Mouse (Mus musculus): ENCODE measurements at regions not wholly inside any gene's neighbourhood (a gene's known extent, or its start where the extent isn't known, plus 50 kb on each side); places are given as distances from the start of the nearest gene placed in this dataset.

DNA sequence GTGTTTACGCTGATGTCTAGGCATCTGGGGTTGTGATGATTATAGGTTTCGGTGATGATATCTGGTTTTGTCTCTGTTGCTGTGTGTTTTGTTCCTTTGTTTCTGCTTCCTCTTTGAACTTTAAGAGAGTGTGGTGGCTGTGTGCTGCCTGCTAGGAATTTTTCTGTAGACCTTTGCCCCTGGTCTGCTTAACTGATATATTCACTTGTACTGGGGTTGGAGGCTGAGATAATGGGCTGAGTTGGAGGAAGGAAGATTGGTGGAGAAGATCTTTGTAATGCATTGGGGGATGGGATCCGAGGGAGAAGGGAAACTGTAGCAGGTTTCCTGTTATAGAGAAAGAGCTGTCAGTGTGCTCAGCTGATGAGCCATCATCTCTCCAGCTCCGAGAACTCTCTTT, 55.8 kb downstream of the Mid1ip1 start:
- DNase-seq (ENCODE audit: low spot score) = no peak
- H3K4me2 ChIP-seq (ENCODE audit: low read length) = no peak overlapping the region
- no peak overlapping the region for H3K27ac ChIP-seq
- no peaks in the 10 kb centered on the region for H3K36me3 ChIP-seq (ENCODE audit: insufficient read depth, low read length)
- ATAC-seq (replicated peaks; ENCODE audit: low FRiP score, low read depth) = no peak
- no peak overlapping the region for H3K9ac ChIP-seq (ENCODE audit: low read depth, low read length)
- TF ChIP-seq CTCF (IDR thresholded peaks at IDR 0.05; ENCODE audit: low read depth) = no peak
- H3K27me3 ChIP-seq (ENCODE audit: insufficient read depth, low read length) = no peaks in the 10 kb centered on the region
- no peaks in the 10 kb centered on the region for H3K9me3 ChIP-seq (replicated peaks; ENCODE audit: low read length)
- H3K4me1 ChIP-seq (replicated peaks; ENCODE audit: insufficient read depth, low read length) = no peaks in the 10 kb centered on the region
- WGBS = 70% methylated on average over 4 of the region's 4 CpGs
- H3K4me3 ChIP-seq (replicated peaks; ENCODE audit: low read depth, low read length) = no peak overlapping the region

DNA sequence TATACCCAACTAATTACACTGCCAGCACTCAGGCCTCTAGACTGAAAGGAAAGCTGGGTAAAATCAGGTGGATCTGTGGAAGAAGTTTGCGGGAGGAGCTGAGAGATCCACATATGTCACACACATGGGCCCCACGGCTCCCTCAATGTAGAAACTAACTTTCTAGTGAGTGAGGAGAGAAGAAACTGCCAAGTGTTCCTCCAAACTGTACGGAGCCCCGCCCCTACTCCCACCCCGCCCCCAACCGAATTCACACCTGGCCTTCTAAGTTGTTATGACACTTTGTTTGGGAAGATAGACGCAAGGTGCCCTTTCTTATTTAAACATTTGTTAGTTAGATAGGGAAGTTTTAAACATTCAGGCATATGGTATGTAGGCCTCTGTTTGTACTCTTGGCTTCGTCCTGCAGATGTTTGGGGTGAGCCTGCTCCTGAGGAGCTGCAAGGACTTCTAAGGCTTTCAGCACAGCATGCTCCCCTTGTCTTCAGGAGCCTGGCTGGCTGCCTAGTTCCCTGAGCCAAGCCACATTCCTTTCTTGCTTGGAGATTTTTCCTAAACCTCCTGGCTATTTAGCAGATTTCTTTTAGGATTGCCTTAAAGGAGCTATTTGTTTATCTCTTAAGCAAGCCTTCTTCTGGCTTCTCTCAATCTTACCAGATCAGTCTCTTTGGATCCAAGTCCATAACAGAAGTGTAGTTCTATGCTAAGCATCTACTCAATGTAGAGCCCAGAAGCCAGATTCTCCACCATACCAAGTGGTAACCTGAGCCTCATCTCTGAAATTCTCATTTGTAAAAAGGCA, 61.1 kb downstream of the Mid1ip1 start:
- Histone ChIP-seq H3K4me2 (ENCODE audit: low read length) (no peak overlapping the region), H3K9ac (ENCODE audit: low read depth, low read length) (no peak overlapping the region), H3K4me3 (replicated peaks; ENCODE audit: low read depth, low read length) (no peak overlapping the region), H3K27ac (no peak overlapping the region), H3K36me3 (ENCODE audit: insufficient read depth, low read length) (no peaks in the 10 kb centered on the region), H3K4me1 (replicated peaks; ENCODE audit: insufficient read depth, low read length) (no peaks in the 10 kb centered on the region), H3K27me3 (ENCODE audit: insufficient read depth, low read length) (no peaks in the 10 kb centered on the region), H3K9me3 (replicated peaks; ENCODE audit: low read length) (no peaks in the 10 kb centered on the region)
- WGBS = 55% methylated on average over 8 of the region's 8 CpGs
- TF ChIP-seq CTCF (IDR thresholded peaks at IDR 0.05; ENCODE audit: low read depth) = no peak
- DNase-seq (ENCODE audit: low spot score) = peak; percentile 23
- no peak for ATAC-seq (replicated peaks; ENCODE audit: low FRiP score, low read depth)

DNA sequence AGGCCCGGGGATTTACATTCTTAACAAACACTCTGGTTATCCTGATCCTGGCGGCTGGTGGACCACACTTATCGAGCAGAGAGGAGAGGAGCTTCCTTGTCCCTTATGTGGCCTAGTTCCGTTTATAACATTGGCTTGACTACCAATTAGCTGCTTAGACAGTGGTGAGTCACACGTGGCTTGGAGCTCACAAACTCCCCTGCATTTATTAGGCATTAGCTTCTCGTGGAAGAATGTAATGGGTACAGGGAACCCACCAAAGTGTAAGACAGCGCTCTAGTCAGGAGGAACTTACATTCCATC, 61.7 kb downstream of the Mid1ip1 start:
- Histone ChIP-seq H3K36me3 (ENCODE audit: insufficient read depth, low read length) (no peaks in the 10 kb centered on the region), H3K27ac (no peak overlapping the region), H3K9me3 (replicated peaks; ENCODE audit: low read length) (no peaks in the 10 kb centered on the region), H3K4me1 (replicated peaks; ENCODE audit: insufficient read depth, low read length) (no peaks in the 10 kb centered on the region), H3K9ac (ENCODE audit: low read depth, low read length) (no peak overlapping the region), H3K27me3 (ENCODE audit: insufficient read depth, low read length) (no peaks in the 10 kb centered on the region), H3K4me2 (ENCODE audit: low read length) (no peak overlapping the region), H3K4me3 (replicated peaks; ENCODE audit: low read depth, low read length) (no peak overlapping the region)
- no peak for TF ChIP-seq CTCF (IDR thresholded peaks at IDR 0.05; ENCODE audit: low read depth)
- 47% methylated on average over 7 of the region's 7 CpGs for WGBS
- no peak for DNase-seq (ENCODE audit: low spot score)
- ATAC-seq (replicated peaks; ENCODE audit: low FRiP score, low read depth) = no peak

DNA sequence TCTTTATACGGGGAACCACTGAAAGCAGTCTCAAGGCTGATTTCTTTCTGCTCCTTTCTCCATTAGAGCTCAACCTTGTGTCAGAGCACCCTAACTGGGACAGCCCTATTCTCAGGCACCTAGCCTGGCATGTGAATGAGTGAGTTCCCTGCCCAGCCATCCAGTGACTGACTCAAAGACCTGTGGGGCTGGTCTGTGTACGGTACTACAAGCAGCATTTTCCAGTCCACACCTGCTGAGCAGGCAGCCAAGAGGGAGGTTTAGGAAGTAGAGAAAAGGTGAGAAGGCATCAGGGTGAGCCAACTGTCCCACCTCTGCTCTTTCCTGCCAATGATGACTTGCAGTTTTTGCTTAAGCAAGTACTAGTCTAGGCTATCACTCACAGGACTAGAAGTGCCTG, 63.2 kb downstream of the Mid1ip1 start:
- WGBS = 86% methylated on average over 2 of the region's 2 CpGs
- ATAC-seq (replicated peaks; ENCODE audit: low FRiP score, low read depth) = no peak

DNA sequence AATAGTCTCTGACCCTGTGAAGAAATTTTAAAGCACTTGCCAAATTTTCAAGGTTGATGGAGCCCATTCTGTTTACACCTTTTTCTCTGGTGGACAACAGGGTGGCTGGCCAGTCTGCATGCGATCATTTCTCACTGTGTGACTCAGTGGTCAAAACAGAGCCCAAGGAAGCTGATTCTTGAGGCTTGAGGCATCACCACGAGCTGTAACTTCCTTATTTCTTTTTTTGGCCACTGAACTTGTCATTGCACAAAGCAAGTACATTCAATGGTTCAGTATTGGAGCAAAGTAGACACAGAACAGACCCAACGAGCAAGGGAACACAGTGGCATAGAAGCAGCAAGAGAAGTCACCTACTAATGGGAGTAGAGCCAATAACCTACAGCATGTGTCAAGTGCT, 71.5 kb downstream of the Mid1ip1 start:
- Histone ChIP-seq H3K36me3 (ENCODE audit: insufficient read depth, low read length) (no peaks in the 10 kb centered on the region), H3K4me3 (replicated peaks; ENCODE audit: low read depth, low read length) (no peak overlapping the region), H3K4me1 (replicated peaks; ENCODE audit: insufficient read depth, low read length) (no peaks in the 10 kb centered on the region), H3K27ac (no peak overlapping the region), H3K27me3 (ENCODE audit: insufficient read depth, low read length) (no peaks in the 10 kb centered on the region), H3K9me3 (replicated peaks; ENCODE audit: low read length) (no peaks in the 10 kb centered on the region), H3K4me2 (ENCODE audit: low read length) (no peak overlapping the region), H3K9ac (ENCODE audit: low read depth, low read length) (no peak overlapping the region)
- no peak for TF ChIP-seq CTCF (IDR thresholded peaks at IDR 0.05; ENCODE audit: low read depth)
- WGBS = 77% methylated on average over 3 of the region's 3 CpGs
- ATAC-seq (replicated peaks; ENCODE audit: low FRiP score, low read depth) (no peak), DNase-seq (ENCODE audit: low spot score) (no peak)

More for the DNA sequence above, 63.2 kb downstream of the Mid1ip1 start:
- TF ChIP-seq CTCF (IDR thresholded peaks at IDR 0.05; ENCODE audit: low read depth) = no peak
- Histone ChIP-seq H3K36me3 (ENCODE audit: insufficient read depth, low read length) (no peaks in the 10 kb centered on the region), H3K9ac (ENCODE audit: low read depth, low read length) (no peak overlapping the region), H3K4me2 (ENCODE audit: low read length) (no peak overlapping the region), H3K4me1 (replicated peaks; ENCODE audit: insufficient read depth, low read length) (no peaks in the 10 kb centered on the region), H3K9me3 (replicated peaks; ENCODE audit: low read length) (no peaks in the 10 kb centered on the region), H3K4me3 (replicated peaks; ENCODE audit: low read depth, low read length) (no peak overlapping the region), H3K27ac (no peak overlapping the region), H3K27me3 (ENCODE audit: insufficient read depth, low read length) (no peaks in the 10 kb centered on the region)
- no peak for DNase-seq (ENCODE audit: low spot score)

DNA sequence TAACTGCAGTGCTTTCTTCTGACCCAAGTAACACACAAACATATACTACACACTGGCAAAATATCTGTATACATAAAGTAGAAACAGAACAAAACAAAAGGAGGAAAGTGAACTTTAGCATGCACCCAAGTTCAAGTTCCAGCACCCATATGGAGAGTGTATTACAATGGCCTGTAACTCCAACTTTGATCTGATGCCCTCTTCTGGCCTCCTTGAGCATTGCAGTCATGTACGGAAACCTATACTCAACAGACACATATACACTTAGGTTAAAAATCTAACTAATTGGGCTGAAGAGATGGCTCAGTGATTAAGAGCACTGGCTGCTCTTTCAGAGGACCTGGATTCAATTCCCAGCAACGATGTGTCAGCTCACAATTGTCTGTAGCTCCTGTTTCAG, 72.2 kb downstream of the Mid1ip1 start:
- DNase-seq (ENCODE audit: low spot score) (no peak), ATAC-seq (replicated peaks; ENCODE audit: low FRiP score, low read depth) (no peak)
- Histone ChIP-seq H3K4me1 (replicated peaks; ENCODE audit: insufficient read depth, low read length) (no peaks in the 10 kb centered on the region), H3K27me3 (ENCODE audit: insufficient read depth, low read length) (no peaks in the 10 kb centered on the region), H3K9ac (ENCODE audit: low read depth, low read length) (no peak overlapping the region), H3K27ac (no peak overlapping the region), H3K4me2 (ENCODE audit: low read length) (no peak overlapping the region), H3K9me3 (replicated peaks; ENCODE audit: low read length) (no peaks in the 10 kb centered on the region), H3K36me3 (ENCODE audit: insufficient read depth, low read length) (no peaks in the 10 kb centered on the region), H3K4me3 (replicated peaks; ENCODE audit: low read depth, low read length) (no peak overlapping the region)
- peak; percentile 28 for TF ChIP-seq CTCF (IDR thresholded peaks at IDR 0.05; ENCODE audit: low read depth)
- WGBS = 84% methylated on average over 2 of the region's 2 CpGs

Measured in kidney, postnatal 0 days (tissue).